Mouse (Mus musculus) layer of hippocampus, postnatal 25 days (tissue): Measurements from ENCODE around the gene Hoxb3. TPM values are rescaled to one million over a fixed set of nuclear protein-coding genes. Genes with fewer than 3 reads are reported as not detected.

ENCODE experiments used
- DNase-seq, 2 experiments: peaks; one replicate each; pipeline ENCODE4 v3.0.0; 2022; ENCODE audit warnings: mixed read lengths in 2 of 2, low spot score in 1 of 2; ENCODE audit errors: extremely low spot score in 1 of 2
- microRNA-seq, 2 experiments: library from miRNA; unstranded; fragments of <30 nt; microRNA quantifications; one replicate each; pipeline ENCODE4 v1.2.0; 2021
- total RNA-seq, 2 experiments: library from RNA; stranded (reverse); gene quantifications; 2 replicates each; pipeline ENCODE4 v1.2.3; 2021

The Hoxb3 gene
- total RNA-seq, 2 experiments from 2014 or later = not detected

DNA sequence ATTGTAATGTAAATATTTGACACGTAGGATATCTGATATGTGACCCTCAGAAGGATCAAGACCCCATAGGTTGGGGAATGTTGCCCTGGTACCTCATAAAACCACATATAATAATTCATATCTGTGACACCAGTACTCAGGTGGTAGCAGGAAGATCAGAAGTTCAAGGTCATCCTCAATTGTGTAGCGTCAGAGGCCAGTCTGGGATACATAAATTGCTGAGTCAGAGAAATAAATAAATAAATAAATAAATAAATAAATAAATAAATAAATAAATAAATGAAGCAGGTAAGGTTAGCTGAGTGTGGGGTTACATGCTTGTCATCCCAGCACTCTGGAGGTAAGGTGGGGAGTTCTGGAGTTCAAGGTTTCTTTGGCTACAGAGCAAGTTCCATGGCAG, 64.5 kb downstream of the Hoxb3 start:
- DNase-seq = no peak

DNA sequence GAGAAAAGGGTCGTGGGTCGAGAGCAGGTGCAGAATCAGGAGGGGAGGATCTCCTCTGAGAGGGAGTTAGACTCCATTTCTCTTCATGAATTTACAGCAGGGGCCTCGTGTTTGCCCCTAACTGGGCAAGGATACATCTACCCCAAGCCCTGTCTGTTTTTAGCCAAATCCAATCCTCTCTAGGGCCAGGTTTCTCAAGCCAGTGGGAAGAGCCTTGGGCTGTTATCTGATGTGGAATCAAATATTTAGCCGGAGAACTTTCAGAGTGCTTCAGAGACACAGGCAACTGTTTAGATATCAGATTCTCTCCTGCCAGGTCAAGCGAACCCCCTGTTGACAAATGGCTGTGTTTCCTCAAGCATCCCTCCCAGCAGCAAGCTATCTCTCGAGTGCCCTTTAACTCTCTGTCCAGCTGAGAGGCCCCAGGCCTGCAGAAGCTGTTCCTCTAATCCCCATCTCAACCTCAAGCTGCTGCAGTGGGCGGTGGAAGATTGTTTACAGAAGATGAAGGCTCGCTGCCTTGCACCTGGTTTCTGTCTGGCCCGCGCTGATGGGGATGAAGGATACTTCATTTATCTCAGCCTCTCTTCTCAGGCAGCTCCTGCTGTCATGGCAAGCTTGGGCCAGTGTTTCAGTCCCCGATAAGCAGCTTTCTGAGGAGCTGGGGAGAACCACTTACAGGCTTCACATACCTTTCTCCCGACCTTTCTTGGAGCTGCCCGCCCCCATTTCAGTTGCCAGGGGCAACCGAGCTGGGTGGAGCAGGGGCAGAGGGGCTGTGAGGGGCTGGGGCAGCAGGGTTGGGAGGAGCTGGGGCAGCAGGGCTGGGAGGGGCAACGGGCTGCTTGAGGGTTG, 73.9 kb downstream of the Hoxb3 start:
- DNase-seq = no peak

Small RNA genes within 50 kb of the gene (microRNA-seq; reads per million reads assigned to microRNA genes)
- 8.4 to 12.3 reads per million in 2 experiments for gene Mir10a

Other genes starting within 250 kb of the Hoxb3 start
- 100 to 1,000 TPM; 430 to 475 TPM for gene Atp5g1, start 247.7 kb upstream of the Hoxb3 start, total RNA-seq
- not detected for gene Calcoco2, start 211.4 kb upstream of the Hoxb3 start, total RNA-seq
- gene Ttll6, start 189.5 kb upstream of the Hoxb3 start, total RNA-seq = under 1 TPM; 0.12 to 0.40 TPM
- gene Hoxb13, start 129.0 kb upstream of the Hoxb3 start, total RNA-seq = not detected
- not detected for gene Hoxb9, start 51.9 kb upstream of the Hoxb3 start, total RNA-seq
- not detected for gene Hoxb8, start 41.4 kb upstream of the Hoxb3 start, total RNA-seq
- not detected for gene Hoxb7, start 36.7 kb upstream of the Hoxb3 start, total RNA-seq
- gene Hoxb6, start 30.9 kb upstream of the Hoxb3 start, total RNA-seq = not detected
- gene Hoxb5, start 20.0 kb upstream of the Hoxb3 start, total RNA-seq = not detected
- gene Hoxb4, start 5.1 kb upstream of the Hoxb3 start, total RNA-seq = not detected
- gene Hoxb2, start 27.2 kb downstream of the Hoxb3 start, total RNA-seq = not detected
- gene Hoxb1, start 42.4 kb downstream of the Hoxb3 start, total RNA-seq = not detected
- 1 to 10 TPM; 1.2 to 1.3 TPM for gene Skap1, start 141.3 kb downstream of the Hoxb3 start, total RNA-seq